Mouse (Mus musculus): Measurements from ENCODE around the gene Inpp5a.
"Not testable (repeated sequence)": the region's sequence is repeated elsewhere in the genome, so short reads cannot be mapped to it uniquely, and the experiment has no call there.

The Inpp5a gene

GRCm38 (mm10) chr7:139399572-139399971 is 10.7 kb downstream of the Inpp5a start:
- DNase-seq (ENCODE audit: low read depth, low spot score), result no peak

GRCm38 (mm10) chr7:139399977-139400685 is 11.2 kb downstream of the Inpp5a start:
- DNase-seq (ENCODE audit: low read depth, low spot score), result no peak

- DNase-seq (ENCODE audit: low read depth, low spot score), result no peak
Observed at GRCm38 (mm10) chr7:139400926-139401325, 12.0 kb downstream of the Inpp5a start.

- no peak for DNase-seq (ENCODE audit: low read depth, low spot score)
Observed at GRCm38 (mm10) chr7:139401791-139402190, 12.9 kb downstream of the Inpp5a start.

- DNase-seq (ENCODE audit: low read depth, low spot score), result no peak
Observed at GRCm38 (mm10) chr7:139402721-139403120, 13.8 kb downstream of the Inpp5a start.

GRCm38 (mm10) chr7:139406581-139406980 is 17.7 kb downstream of the Inpp5a start:
- no peak for DNase-seq (ENCODE audit: low read depth, low spot score)

- DNase-seq (ENCODE audit: low read depth, low spot score), result no peak
Observed at GRCm38 (mm10) chr7:139407966-139408365, 19.1 kb downstream of the Inpp5a start.

GRCm38 (mm10) chr7:139409903-139410302 is 21.0 kb downstream of the Inpp5a start:
- no peak for DNase-seq (ENCODE audit: low read depth, low spot score)

GRCm38 (mm10) chr7:139412223-139412950 is 23.5 kb downstream of the Inpp5a start:
- DNase-seq (ENCODE audit: low read depth, low spot score), result no peak

- no peak for DNase-seq (ENCODE audit: low read depth, low spot score)
Observed at GRCm38 (mm10) chr7:139413400-139413799, 24.5 kb downstream of the Inpp5a start.

- DNase-seq (ENCODE audit: low read depth, low spot score), result no peak
Observed at GRCm38 (mm10) chr7:139415616-139416225, 26.8 kb downstream of the Inpp5a start.

- DNase-seq (ENCODE audit: low read depth, low spot score), result no peak
Observed at GRCm38 (mm10) chr7:139418371-139418770, 29.5 kb downstream of the Inpp5a start.

- DNase-seq (ENCODE audit: low read depth, low spot score), result no peak
Observed at GRCm38 (mm10) chr7:139422827-139423226, 33.9 kb downstream of the Inpp5a start.

GRCm38 (mm10) chr7:139434095-139434830 is 45.4 kb downstream of the Inpp5a start:
- no peak for DNase-seq (ENCODE audit: low read depth, low spot score)

- not testable (repeated sequence) for DNase-seq (ENCODE audit: low read depth, low spot score)
Observed at GRCm38 (mm10) chr7:139434931-139435330, 46.0 kb downstream of the Inpp5a start.

- no peak for DNase-seq (ENCODE audit: low read depth, low spot score)
Observed at GRCm38 (mm10) chr7:139435749-139436148, 46.8 kb downstream of the Inpp5a start.

- no peak for DNase-seq (ENCODE audit: low read depth, low spot score)
Observed at GRCm38 (mm10) chr7:139436951-139437350, 48.0 kb downstream of the Inpp5a start.

GRCm38 (mm10) chr7:139437471-139437870 is 48.6 kb downstream of the Inpp5a start:
- no peak for DNase-seq (ENCODE audit: low read depth, low spot score)

- no peak for DNase-seq (ENCODE audit: low read depth, low spot score)
Observed at GRCm38 (mm10) chr7:139437926-139438600, 49.2 kb downstream of the Inpp5a start.

GRCm38 (mm10) chr7:139438601-139438945 is 49.7 kb downstream of the Inpp5a start:
- DNase-seq (ENCODE audit: low read depth, low spot score), result no peak

- DNase-seq (ENCODE audit: low read depth, low spot score), result no peak
Observed at GRCm38 (mm10) chr7:139439031-139439430, 50.1 kb downstream of the Inpp5a start.

Measured in embryo, embryonic 11.5 days (tissue).